Mouse (Mus musculus) small intestine, adult 2 months (tissue): ENCODE measurements around the gene Hecw2.

Source experiments
- CTCF ChIP-seq: fragments of 200-500 bp; IDR thresholded peaks from 2 replicates; pipeline ENCODE4 v1.5.1; 2012; ENCODE audit warnings: low read depth, mild to moderate bottlenecking, control low read depth, inconsistent platforms, low read length, moderate library complexity, mixed read lengths; ENCODE audit not compliant: insufficient replicate concordance, insufficient read length; ENCODE audit errors: extremely low read depth
- POLR2A ChIP-seq: fragments of 200-500 bp; IDR thresholded peaks from 2 replicates; pipeline ENCODE4 v1.6.1; 2012; ENCODE audit warnings: low read depth, mild to moderate bottlenecking, control low read depth, inconsistent platforms, low read length, moderate library complexity

GRCm38 (mm10) chr1:53816353-53816752, 378.6 kb downstream of the Hecw2 start:
- TF ChIP-seq CTCF (no peak), POLR2A (no peak)
